Mouse (Mus musculus) left cerebral cortex, postnatal 25 days (tissue): ENCODE measurements around the gene Tcerg1l. TPM values are rescaled to one million over a fixed set of nuclear protein-coding genes. Genes with fewer than 3 reads are reported as not detected.

ENCODE experiments used
- DNase-seq, 2 experiments: peaks; one replicate each; pipeline ENCODE4 v3.0.0; 2022; ENCODE audit warnings: low spot score in 2 of 2, mixed read lengths in 1 of 2
- intact Hi-C: fragments of 180-260 bp; cut with DNase I; formaldehyde crosslinking; loops from one replicate; pipeline ENCODE4 v1.15.1; 2025
- total RNA-seq, 2 experiments: library from RNA; stranded (reverse); gene quantifications; 2 replicates each; pipeline ENCODE4 v1.2.3; 2021

The Tcerg1l gene
- total RNA-seq, 2 experiments from 2014 or later = 12.2 to 15.7 TPM

DNA sequence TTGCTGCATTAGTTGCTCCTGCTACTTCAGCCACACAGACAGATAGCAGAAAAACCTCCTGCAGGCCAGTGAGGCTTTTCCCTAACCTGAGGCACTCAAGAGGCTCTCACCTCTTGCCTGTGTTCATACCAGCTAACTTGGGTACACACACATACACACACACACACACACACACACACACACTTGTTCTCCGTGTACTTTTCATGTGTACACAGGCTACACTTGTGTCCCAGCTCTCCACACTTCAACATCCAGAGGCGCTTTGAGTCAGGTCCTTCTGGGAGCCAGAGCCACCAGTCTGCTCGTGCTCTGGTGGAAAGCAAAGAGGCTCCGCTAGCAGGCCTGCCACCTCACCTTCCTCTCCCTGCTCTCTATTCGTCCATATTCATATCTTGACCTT, 24.0 kb downstream of the Tcerg1l start:
- intact Hi-C loops = no loop called here
- no peak for DNase-seq

DNA sequence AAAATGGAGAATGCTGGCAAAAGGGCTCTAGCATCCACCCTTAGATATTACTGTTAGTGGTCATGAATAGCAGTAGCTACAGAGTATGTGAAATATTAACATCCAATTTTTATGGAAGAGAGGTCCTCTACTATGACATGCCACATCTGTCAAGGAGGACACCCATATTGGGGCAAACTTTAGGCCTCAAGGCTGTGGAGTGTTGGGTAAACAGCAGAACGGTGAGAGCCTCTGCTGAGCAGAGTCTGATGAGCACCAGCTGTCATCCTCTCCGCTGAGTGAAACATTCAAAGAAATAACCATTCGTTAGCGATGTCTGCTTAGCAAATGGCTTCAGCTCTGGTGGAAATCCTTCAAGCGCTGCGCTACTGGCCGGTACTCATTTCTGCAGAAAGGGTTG, 30.0 kb downstream of the Tcerg1l start:
- DNase-seq = no peak
- intact Hi-C loops = no loop called here

DNA sequence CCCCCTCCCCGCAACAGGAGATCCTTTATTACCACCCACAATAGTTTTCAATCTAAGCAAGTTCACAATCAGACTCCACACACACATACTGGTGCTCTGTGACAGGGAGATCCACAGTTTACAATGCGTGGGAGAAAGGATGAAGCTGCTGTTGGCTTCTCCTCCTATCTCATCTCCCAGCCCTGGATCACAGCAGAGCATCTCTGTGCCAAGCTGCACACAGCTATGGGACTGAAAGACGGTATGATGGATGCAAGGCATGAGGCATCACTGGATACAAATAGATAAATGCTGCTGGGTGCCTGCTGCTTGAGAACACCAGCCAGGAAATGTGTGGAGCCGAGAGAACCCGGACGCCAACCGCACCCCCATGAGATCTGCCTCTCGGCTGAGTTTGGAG, 32.0 kb downstream of the Tcerg1l start:
- DNase-seq = peak; percentile 5 to 22
- intact Hi-C loops = no loop called here

DNA sequence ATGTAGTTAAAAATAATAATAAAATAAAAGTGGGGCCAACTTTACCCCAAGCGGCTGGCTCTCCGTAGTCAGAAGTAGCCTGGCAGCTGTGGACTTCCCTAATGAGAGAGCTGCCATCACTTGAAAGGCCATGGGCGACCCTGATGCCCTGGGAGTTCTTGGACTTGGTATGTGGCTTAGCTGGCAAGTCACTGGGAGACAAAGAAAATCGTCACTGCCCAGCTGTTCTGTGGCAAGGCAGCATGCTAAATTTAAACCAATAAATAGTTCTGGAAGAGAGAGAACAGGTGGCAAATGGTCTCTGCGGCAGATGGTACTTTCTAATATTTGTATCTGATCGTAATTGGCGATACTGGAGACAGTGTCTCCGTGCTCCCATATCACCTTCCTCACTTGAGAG, 40.1 kb downstream of the Tcerg1l start:
- DNase-seq = no peak
- intact Hi-C loops = no loop called here

DNA sequence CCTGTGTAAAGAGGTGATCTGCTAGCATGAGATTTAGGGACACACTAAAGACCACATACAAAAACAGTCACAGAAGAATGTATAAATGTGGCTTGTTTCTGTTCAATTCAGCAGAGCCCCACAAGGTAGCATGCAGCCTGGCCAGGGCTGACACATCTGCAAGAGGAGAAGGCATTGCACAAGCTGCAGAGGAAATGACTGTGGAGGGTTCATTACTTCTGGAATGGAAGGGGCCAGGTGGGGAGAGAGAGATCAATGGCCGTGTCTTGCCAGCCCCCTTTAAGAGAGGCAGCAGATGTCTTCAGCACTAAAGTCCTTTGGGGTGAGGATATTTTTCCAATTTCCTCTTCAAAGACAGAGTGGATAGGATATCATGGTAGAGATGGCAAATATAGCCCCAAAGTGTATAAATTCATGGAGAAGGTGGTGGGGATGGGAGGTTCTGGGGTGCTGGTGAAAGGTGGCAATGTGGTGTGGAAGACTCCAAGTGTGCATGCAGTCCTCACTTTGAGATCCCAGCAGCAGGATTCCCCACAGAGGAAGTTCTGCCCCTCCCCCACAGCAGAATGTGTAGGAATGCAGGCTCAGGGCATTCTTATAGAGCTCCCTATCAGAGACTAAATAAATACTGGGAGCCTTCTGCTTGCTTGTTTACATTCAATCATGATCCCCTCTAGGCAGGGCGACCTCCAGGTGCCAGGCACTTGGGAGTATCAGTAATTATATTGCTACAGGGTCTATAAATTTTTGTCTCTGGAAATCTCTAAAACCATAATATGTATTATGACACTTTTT, 40.7 kb downstream of the Tcerg1l start:
- DNase-seq = no peak
- intact Hi-C loops = no loop called here

DNA sequence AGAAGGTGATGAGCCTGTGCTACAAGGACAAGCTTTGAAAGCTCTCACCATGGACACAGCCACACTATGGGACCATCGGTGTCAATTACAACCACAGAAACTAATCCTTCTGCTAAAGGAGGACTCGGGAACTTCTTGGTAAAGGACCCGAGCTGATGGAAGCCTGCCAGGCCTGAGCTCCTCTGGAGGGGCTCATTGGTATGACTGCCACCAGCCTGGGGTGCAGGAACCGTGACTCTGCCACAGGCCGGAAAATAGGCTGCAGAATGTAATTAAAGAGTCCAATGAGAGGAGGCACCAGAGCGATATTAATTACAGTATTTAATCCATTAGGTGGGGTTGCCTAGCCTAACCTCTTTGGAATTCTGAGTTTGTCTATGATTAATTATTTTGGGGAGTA, 52.1 kb downstream of the Tcerg1l start:
- DNase-seq = no peak
- intact Hi-C loops = no loop called here

DNA sequence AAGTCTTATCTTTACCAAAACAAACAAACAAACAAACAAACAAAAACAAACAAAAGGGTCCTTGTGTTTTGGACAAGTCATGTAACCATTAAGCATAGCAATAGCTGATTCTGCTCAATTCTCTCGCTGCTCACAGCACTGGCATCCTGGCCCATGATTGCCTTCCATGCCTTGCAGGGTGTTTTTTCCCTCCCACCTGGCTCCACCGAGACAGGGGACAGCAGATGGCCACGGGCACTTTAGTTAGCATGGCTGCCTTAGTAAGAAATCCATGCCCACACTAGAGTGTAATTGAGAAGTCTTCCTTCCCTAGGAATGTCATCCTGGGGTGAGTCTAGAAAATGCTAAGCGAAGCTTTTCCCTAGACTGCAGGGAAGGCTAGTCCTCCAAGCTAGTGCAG, 59.1 kb downstream of the Tcerg1l start:
- DNase-seq = no peak

DNA sequence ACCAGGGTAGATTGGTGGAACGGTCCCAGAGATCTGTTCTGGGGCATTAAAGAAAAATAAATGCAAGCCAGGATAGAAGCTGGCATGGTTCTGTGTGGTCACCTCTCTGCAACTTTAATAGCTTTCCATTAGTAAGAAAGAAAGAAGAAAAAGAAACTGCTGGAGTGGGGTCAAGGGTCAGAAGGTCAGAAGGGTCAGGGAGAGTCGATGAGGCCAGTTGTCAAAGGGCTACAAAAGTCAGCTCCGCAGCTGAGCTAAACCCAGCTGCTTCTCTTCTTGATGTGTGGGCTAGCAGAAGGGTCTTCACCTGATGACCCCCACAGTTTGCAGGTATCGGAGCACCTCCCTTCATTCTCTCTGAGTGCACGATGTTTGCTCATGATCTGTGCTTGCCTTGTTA, 59.6 kb downstream of the Tcerg1l start:
- intact Hi-C loops = no loop called here
- no peak for DNase-seq

More for the DNA sequence above, 59.1 kb downstream of the Tcerg1l start:
- intact Hi-C loops = no loop called here

DNA sequence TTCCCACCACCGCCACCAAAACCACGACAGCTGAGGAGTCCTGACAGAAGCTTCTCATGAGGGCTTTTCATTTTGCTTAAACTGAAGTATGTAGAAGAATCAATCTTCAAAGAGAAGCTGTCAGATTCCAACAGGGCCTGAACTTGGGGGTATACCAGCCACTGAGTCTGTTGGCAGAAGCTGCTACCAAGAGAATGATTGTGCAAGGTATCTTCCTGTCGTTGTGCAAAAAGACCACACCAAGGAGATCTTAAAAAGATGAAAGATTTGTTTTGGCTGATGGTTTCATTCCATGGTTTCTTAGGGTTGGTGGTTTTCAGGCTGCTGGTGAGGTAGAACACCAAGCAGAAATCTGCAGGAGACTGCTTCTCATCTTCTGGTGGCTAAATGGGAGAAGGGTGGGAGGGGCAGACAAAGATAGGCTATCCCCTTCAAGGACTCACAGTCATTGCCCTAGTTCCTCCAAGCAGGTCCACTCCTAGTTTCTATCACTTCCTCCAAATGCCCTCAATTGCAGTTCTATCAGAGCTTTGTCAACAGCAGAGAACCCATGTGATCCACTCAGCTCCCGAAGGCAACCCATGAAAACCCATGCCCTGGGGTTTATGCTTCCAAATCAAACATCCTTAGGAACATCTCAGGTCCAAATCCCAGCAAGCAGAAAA, 64.9 kb downstream of the Tcerg1l start:
- intact Hi-C loops = no loop called here
- no peak for DNase-seq

DNA sequence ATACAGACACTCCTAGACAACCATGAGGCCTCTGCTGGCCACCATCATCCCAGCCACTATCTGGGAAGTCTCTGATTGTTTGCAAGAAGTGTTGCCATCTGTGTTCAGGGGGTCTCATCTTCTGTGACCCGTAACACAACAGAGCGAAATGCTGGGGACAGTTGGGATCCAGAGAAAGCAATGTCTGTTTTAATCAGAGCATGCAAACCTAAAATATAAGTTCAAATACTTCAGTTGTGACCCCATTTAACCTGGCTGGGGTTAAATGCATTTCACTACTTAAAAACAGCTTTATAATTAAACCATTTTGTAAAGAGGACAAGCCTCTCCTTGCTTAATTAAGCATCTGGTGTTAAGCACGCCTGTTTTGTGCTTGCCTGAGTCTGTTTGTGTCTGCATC, 66.3 kb downstream of the Tcerg1l start:
- intact Hi-C loops = no loop called here
- no peak for DNase-seq

DNA sequence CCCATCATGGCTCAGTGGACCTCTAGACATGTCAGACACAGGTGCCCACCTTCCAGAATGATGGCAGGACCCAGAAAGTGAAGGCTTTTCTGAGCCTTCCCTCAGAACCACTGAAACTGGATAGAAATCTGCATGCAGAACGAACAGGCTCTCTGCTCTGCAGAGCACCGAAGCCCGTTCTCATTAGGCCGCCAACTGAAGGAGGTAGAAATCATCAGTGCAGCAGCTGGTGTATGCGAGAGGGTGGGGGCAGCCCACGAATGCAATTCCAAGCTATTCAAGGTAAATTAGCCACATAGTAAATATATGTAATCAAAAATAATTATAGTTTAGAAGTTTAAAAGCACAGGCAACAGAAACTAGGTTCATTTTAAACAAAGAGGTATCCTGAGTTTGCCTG, 68.9 kb downstream of the Tcerg1l start:
- intact Hi-C loops = no loop called here
- DNase-seq = peak; percentile 12 to 20

DNA sequence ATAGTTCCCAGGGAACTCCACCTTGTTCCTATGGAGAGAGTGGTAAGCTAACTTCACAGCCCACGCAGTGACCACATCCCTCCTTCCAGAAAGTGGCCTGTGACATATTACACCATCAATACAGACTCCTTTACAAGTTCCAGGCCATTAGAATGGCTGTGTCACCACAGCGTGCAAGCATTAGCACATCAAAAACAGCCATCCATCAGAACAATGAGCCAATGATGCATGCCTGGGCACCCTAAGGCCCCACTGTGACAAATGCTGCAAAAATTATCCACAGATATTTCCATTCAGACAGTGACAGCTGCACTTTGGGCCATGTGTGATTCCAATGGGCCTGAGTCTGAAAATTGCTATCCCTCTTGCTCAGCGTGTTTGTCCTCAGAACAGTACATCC, 70.8 kb downstream of the Tcerg1l start:
- intact Hi-C loops = no loop called here
- no peak for DNase-seq

DNA sequence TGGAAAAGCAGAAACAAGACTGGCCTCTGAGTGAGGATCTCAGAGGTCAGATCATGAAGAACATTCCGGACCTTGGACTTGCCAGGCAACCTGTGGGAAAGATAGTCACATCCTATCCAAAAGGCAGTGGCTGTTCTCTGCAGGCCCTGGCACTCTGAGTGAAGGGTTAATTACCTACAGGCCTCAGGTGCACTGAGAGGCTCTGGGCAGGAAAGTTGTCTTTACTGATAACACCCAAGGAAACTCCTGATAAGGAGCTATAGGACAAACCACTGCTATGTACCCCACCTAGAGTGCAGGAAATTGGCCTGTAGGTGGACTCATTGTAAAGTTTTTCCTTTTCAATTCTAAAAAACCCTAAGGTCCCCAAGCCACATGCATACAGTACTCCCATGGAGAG, 83.8 kb downstream of the Tcerg1l start:
- no peak for DNase-seq
- intact Hi-C loops = no loop called here

DNA sequence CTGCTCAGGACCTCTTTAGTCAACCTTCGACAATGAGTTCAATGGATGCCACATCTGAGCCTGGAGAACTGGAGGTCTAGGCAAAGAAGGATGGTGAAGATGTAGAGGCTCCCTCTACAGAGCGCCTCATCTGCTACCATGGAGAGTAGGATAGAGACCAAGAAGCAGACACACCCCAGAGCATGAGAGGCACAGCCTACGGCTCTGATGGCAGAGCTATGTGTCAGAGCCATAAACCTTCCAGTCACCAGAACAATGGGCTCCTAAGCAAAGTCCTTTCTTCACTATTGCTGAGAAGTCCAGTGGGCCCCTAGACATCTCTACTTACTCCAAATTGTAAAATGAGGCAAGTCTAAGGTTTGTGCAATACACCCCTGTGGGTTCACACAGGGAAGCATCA, 91.4 kb downstream of the Tcerg1l start:
- no peak for DNase-seq
- intact Hi-C loops = no loop called here

DNA sequence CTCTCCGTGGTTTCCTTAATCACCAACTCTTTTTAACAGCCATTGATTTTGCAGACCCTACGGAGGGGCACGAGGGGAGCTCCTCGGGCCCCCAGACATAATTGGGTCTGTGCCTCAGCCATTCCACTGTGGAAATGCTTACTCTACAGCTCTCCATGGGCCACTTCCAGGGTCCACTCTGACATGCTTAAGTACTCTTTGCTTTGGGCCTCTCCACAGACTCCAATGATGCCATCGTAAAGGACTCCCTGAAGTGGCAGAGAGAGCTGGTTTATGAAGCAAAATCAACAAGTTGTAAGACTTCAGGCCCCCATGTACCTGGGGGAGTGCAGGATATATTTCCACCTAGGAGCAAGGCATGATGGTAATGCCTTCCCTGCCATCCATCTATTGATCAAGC, 112.7 kb downstream of the Tcerg1l start:
- intact Hi-C loops = no loop called here
- DNase-seq = no peak

DNA sequence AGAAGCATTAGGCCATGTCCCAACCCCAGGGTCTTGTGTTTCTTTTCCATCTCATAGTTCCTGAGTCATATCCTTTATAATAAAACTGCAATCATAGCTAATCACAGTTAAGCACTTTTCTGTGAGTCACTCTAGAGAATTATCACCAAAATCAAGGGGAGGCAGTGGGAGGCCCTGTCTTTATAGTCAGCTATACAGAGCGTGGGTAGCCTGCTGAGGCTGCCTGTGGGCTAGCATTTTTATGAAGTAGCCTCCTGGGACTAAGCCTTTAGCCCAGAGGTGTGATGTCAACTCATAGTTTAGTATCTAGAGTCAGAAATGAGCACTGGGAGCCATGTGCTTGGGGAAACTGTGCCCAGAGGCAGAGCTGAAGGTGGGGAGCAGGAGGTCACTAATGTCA, 122.3 kb downstream of the Tcerg1l start:
- DNase-seq = peak in 1 of 2 experiments; percentile 4
- intact Hi-C loops = no loop called here

DNA sequence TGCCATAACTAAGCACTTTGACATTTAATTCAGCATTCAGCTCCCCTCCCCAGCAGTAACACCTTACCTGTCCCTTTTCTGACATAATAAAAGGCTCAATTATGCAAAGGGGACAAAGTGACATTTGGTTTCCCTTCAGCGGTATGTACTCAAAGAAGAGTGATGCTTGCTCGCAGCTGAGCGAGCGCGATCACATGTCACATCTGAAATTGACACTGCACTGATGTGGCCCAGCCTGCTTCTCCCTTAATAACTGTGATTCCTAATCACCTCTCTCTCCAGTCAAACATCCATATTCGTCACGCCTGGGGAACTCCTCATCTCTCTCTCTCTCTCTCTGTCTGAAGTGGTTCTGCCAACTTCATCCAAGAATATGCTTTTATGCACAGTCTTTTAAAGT, 126.2 kb downstream of the Tcerg1l start:
- intact Hi-C loops = no loop called here
- DNase-seq = no peak

DNA sequence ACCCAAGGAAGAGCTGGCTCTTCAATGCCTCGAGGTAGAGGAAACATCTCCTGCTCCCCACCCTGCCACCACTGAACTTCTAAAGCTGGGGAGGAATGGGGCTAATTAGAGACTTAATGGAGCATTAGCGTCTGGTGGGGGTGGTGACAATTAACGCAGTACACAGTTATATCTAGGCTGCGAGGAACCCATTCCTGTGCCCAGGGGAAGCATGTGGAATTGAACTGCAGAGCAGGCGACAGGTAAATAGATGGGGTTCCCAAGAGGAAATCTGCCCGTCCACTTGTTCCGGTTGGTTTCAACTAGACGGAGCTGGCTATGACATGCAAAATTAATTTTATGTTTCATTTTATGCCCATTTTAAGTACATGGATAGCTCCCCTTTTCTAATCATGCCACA, 128.1 kb downstream of the Tcerg1l start:
- intact Hi-C loops = no loop called here
- DNase-seq = no peak

DNA sequence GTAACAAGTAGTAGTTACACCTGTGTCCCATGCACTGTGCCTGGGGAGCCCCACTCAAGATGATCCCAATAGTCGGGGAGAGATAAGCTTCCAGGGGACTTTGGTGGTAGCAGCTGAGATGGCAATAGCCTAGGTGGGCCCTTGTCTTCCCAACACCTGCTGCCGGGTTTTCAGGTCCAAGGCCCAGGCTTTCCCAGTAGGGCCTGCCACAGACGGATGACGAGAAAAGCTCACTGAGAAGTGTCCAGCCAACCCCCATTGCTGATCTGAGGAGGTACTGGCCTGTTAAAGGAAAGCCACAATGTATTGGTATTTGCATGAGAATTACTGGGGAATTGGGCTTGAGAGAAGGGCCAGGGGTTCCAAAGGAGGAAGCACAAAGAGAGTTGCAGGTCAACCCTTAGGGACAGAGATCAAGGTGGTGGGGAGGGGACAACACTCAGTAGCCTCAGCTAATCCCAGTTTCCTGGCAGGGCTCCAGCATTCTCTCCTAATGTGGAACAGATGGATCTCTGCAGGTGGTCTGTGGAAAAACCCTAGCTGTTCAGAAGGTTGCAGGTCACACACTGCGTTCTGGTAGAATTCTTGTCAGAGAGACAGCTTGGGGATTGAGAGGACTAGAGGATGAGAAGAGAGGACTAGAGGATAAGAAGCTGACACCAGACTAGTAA, 129.4 kb downstream of the Tcerg1l start:
- no peak for DNase-seq
- intact Hi-C loops = no loop called here

DNA sequence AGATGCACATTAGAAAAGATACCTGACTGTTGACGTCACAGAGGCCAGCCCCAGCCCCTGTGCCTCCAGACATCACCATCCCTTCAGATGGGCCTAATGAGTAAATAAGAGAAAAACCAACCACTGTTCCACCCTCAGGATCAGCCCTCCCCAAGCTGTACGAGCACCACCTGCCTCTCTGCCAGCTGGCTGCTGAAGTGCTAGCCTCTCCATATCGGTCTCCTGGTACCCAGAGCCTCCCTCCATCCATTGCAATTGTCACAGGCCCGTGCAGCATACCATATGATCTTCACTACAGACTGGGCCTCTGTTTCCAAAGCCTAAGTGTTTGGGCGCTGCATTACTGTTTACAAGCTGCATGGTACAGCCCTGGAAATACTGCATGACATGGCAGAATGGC, 148.9 kb downstream of the Tcerg1l start:
- no peak for DNase-seq
- intact Hi-C loops = loop anchor here (5.0 kb wide), 1 partner anchor 646 kb away; no protein-coding TSS in a partner anchor

DNA sequence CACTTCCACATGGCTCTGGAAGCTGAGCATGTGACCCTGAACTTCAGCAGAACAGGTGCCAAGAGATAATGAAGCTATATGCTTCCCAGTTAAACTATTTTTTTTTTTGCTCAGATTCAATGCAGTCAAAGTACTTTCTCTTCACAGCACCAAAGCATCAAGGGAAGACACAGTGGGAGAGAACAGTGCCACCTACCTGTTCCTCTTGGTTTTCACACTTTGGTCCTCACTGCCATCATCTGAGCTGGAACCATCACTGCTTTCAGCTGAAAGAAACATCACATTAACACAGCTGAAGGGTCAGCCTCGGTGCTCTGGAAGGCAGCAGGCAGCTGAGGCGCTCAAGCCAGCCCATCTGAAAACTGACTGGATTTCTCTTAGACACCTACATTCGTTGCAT, 149.4 kb downstream of the Tcerg1l start:
- intact Hi-C loops = loop anchor here (5.0 kb wide), 1 partner anchor 646 kb away; no protein-coding TSS in a partner anchor
- DNase-seq = peak; percentile 22 to 50
